Mouse (Mus musculus) layer of hippocampus, adult 18-20 months (tissue): ENCODE results near the gene Mier2. TPM values are rescaled to one million over a fixed set of nuclear protein-coding genes. Genes with fewer than 3 reads are reported as not detected.
A peak's percentile ranks its signal among the peaks of the same experiment; 100 is the strongest.

Experiments used
- DNase-seq, 2 experiments: peaks; one replicate each; pipeline ENCODE4 v3.0.0; 2022; ENCODE audit warnings: low spot score in 2 of 2
- long read RNA-seq: library from polyadenylated mRNA; stranded (forward); transcript quantifications from one replicate; pipeline ENCODE4 v2.0.0, GENCODE M21; 2021
- total RNA-seq, 2 experiments: library from RNA; stranded (reverse); gene quantifications; 2 replicates each; pipeline ENCODE4 v1.2.3; 2021

Gene Mier2
- 10 to 100 TPM; 54.6 to 61.8 TPM for total RNA-seq
- long read RNA-seq, transcript Mier2-203 (14 exons, 2,676 nt) = major isoform, 28 of 89 reads
- long read RNA-seq, partial matches to known transcripts = 7 of 89 reads
- long read RNA-seq, other reads (novel, unspliced or antisense) = 52 of 89 reads

- peak; percentile 81 to 88 for DNase-seq
Measured at GRCm38 (mm10) chr10:79554330-79555237, at the start of gene Mier2. Mier2 (minus strand) TSS chr10:79555199.

GRCm38 (mm10) chr10:79597936-79598230 lies 42.9 kb upstream of the Mier2 start:
- DNase-seq = no peak

GRCm38 (mm10) chr10:79597051-79597935 lies 42.3 kb upstream of the Mier2 start:
- peak; percentile 74 to 77 for DNase-seq

- no peak for DNase-seq
Measured at GRCm38 (mm10) chr10:79595590-79595929, 40.6 kb upstream of the Mier2 start.

GRCm38 (mm10) chr10:79594872-79595589 lies 40.0 kb upstream of the Mier2 start:
- DNase-seq = peak; percentile 64 to 80

GRCm38 (mm10) chr10:79594111-79594510 lies 39.1 kb upstream of the Mier2 start:
- DNase-seq = no peak

- no peak for DNase-seq
Measured at GRCm38 (mm10) chr10:79590702-79591101, 35.7 kb upstream of the Mier2 start.

GRCm38 (mm10) chr10:79587752-79588126 lies 32.7 kb upstream of the Mier2 start:
- no peak for DNase-seq

GRCm38 (mm10) chr10:79587061-79587751 lies 32.2 kb upstream of the Mier2 start, which contains the start of gene Theg:
Theg (minus strand) TSS chr10:79587331.
- no peak for DNase-seq

- DNase-seq = no peak
Measured at GRCm38 (mm10) chr10:79586243-79586642, 31.2 kb upstream of the Mier2 start.

- no peak for DNase-seq
Measured at GRCm38 (mm10) chr10:79585723-79586122, 30.7 kb upstream of the Mier2 start.

GRCm38 (mm10) chr10:79585136-79585535 lies 30.1 kb upstream of the Mier2 start:
- no peak for DNase-seq

GRCm38 (mm10) chr10:79584426-79584825 lies 29.4 kb upstream of the Mier2 start:
- DNase-seq = no peak

- no peak for DNase-seq
Measured at GRCm38 (mm10) chr10:79584021-79584420, 29.0 kb upstream of the Mier2 start.

- no peak for DNase-seq
Measured at GRCm38 (mm10) chr10:79581501-79581900, 26.5 kb upstream of the Mier2 start.

- peak in 1 of 2 experiments; percentile 53 for DNase-seq
Measured at GRCm38 (mm10) chr10:79580811-79581210, 25.8 kb upstream of the Mier2 start.

- DNase-seq = no peak
Measured at GRCm38 (mm10) chr10:79580356-79580755, 25.4 kb upstream of the Mier2 start.

GRCm38 (mm10) chr10:79579781-79580180 lies 24.8 kb upstream of the Mier2 start:
- no peak for DNase-seq

- no peak for DNase-seq
Measured at GRCm38 (mm10) chr10:79578891-79579290, 23.9 kb upstream of the Mier2 start.

- no peak for DNase-seq
Measured at GRCm38 (mm10) chr10:79578276-79578675, 23.3 kb upstream of the Mier2 start.

- no peak for DNase-seq
Measured at GRCm38 (mm10) chr10:79577376-79577775, 22.4 kb upstream of the Mier2 start.
